Mouse (Mus musculus) MEL (cell line): ENCODE results near the gene Gpr146. TPM values are rescaled to one million over a fixed set of nuclear protein-coding genes. Genes with fewer than 3 reads are reported as not detected.

Experiments
- DNase-seq: peaks from one replicate; pipeline ENCODE4 v3.0.0; 2011; ENCODE audit warnings: low read depth, low spot score
- H3K27ac ChIP-seq: 2 replicates; pipeline ENCODE4 v1.5.1; 2012; ENCODE audit warnings: low read depth, mild to moderate bottlenecking, control low read depth, low read length, moderate library complexity; ENCODE audit not compliant: control insufficient read depth
- H3K27me3 ChIP-seq, 2 experiments: fragments of 150-350 bp in 1 of 2; sonication (generic) in 1 of 2; 2 replicates each; pipeline ENCODE4 v1.6.1; 2012; ENCODE audit warnings: low read length in 2 of 2, mild to moderate bottlenecking in 2 of 2, improper control_type of control experiment in 1 of 2, moderate library complexity in 1 of 2; ENCODE audit not compliant: insufficient read depth in 2 of 2, control insufficient read depth in 1 of 2
- H3K36me3 ChIP-seq, 2 experiments: 2 replicates each; pipeline ENCODE4 v1.6.1; 2012 to 2014; ENCODE audit warnings: low read length in 2 of 2, improper control_type of control experiment in 1 of 2, inconsistent platforms in 1 of 2, mild to moderate bottlenecking in 1 of 2; ENCODE audit not compliant: insufficient read depth in 2 of 2, control insufficient read depth in 1 of 2
- H3K4me1 ChIP-seq, 2 experiments: fragments of 150-350 bp in 1 of 2; sonication (generic) in 1 of 2; 2 replicates each; pipeline ENCODE4 v1.6.1; 2012; ENCODE audit warnings: low read length in 2 of 2, improper control_type of control experiment in 1 of 2, mild to moderate bottlenecking in 1 of 2; ENCODE audit not compliant: insufficient read depth in 2 of 2, control insufficient read depth in 1 of 2
- H3K4me3 ChIP-seq, 2 experiments: fragments of 150-350 bp in 1 of 2; sonication (generic) in 1 of 2; 2 replicates each; pipeline ENCODE4 v1.5.1; 2012; ENCODE audit warnings: low read depth in 2 of 2, low read length in 2 of 2, mild to moderate bottlenecking in 2 of 2, moderate library complexity in 2 of 2, control low read depth in 1 of 2, improper control_type of control experiment in 1 of 2; ENCODE audit not compliant: control insufficient read depth in 1 of 2, insufficient read depth in 1 of 2
- H3K79me2 ChIP-seq: 2 replicates; pipeline ENCODE4 v1.6.1; 2012; ENCODE audit warnings: mild to moderate bottlenecking, low read length, moderate library complexity; ENCODE audit not compliant: control insufficient read depth, poor library complexity, insufficient read depth
- H3K9ac ChIP-seq: 2 replicates; pipeline ENCODE4 v1.6.1; 2012; ENCODE audit warnings: low read depth, mild to moderate bottlenecking, control low read depth, low read length, moderate library complexity; ENCODE audit not compliant: control insufficient read depth, poor library complexity, severe bottlenecking
- H3K9me3 ChIP-seq: fragments of 150-350 bp; sonication (generic); replicated peaks from 2 replicates; pipeline ENCODE4 v1.6.1; 2012; ENCODE audit warnings: mild to moderate bottlenecking, low read length, improper control_type of control experiment, moderate library complexity; ENCODE audit not compliant: insufficient read depth
- CHD1 ChIP-seq: IDR thresholded peaks from 2 replicates; pipeline ENCODE4 v1.6.1; 2012; ENCODE audit warnings: low read depth, mild to moderate bottlenecking, inconsistent platforms, low read length, improper control_type of control experiment
- CTCF ChIP-seq, 3 experiments: IDR thresholded peaks in 2 of 3; conservative IDR thresholded peaks in 1 of 3; 2 replicates each; pipeline ENCODE4 v1.5.1; 2011 to 2012; ENCODE audit warnings: low read length in 3 of 3, low read depth in 2 of 3, mild to moderate bottlenecking in 2 of 3, improper control_type of control experiment in 1 of 3, inconsistent platforms in 1 of 3, mixed read lengths in 1 of 3, moderate library complexity in 1 of 3; ENCODE audit not compliant: control insufficient read depth in 1 of 3, insufficient read depth in 1 of 3, poor library complexity in 1 of 3, severe bottlenecking in 1 of 3
- ETS1 ChIP-seq: IDR thresholded peaks from 2 replicates; pipeline ENCODE4 v1.6.1; 2012; ENCODE audit warnings: low read depth, mild to moderate bottlenecking, inconsistent platforms, low read length, improper control_type of control experiment, moderate library complexity
- HCFC1 ChIP-seq: IDR thresholded peaks from 2 replicates; pipeline ENCODE4 v1.6.1; 2012; ENCODE audit warnings: low read depth, mild to moderate bottlenecking, inconsistent platforms, low read length, improper control_type of control experiment, moderate library complexity
- KAT2A ChIP-seq: conservative IDR thresholded peaks from 2 replicates; pipeline ENCODE4 v1.6.1; 2012; ENCODE audit warnings: low read depth, low read length, improper control_type of control experiment, inconsistent platforms
- NELFE ChIP-seq: IDR thresholded peaks from 2 replicates; pipeline ENCODE4 v1.6.1; 2011; ENCODE audit warnings: low read depth, low read length, improper control_type of control experiment
- NRF1 ChIP-seq: IDR thresholded peaks from 2 replicates; pipeline ENCODE4 v1.6.1; 2014; ENCODE audit warnings: low read depth, mild to moderate bottlenecking, inconsistent platforms, low read length, improper control_type of control experiment, moderate library complexity; ENCODE audit not compliant: poor library complexity, insufficient read depth, severe bottlenecking
- UBTF ChIP-seq: IDR thresholded peaks from 2 replicates; pipeline ENCODE4 v1.6.1; 2012; ENCODE audit warnings: low read depth, mild to moderate bottlenecking, inconsistent platforms, low read length, improper control_type of control experiment, moderate library complexity, borderline replicate concordance; ENCODE audit not compliant: insufficient read depth
- USF1 ChIP-seq: IDR thresholded peaks from 2 replicates; pipeline ENCODE4 v1.6.1; 2014; ENCODE audit warnings: low read depth, mild to moderate bottlenecking, inconsistent platforms, low read length, improper control_type of control experiment, moderate library complexity
- USF2 ChIP-seq, 2 experiments: IDR thresholded peaks; 2 replicates each; pipeline ENCODE4 v1.6.1; 2011 to 2012; ENCODE audit warnings: improper control_type of control experiment in 2 of 2, low read length in 2 of 2, borderline replicate concordance in 1 of 2, inconsistent platforms in 1 of 2, low read depth in 1 of 2, mild to moderate bottlenecking in 1 of 2; ENCODE audit not compliant: insufficient read depth in 1 of 2
- ZNF384 ChIP-seq: IDR thresholded peaks from 2 replicates; pipeline ENCODE4 v1.6.1; 2012; ENCODE audit warnings: low read depth, mild to moderate bottlenecking, inconsistent platforms, low read length, improper control_type of control experiment
- polyA plus RNA-seq, 2 experiments: library from polyadenylated mRNA; stranded (reverse) in 1 of 2; unstranded in 1 of 2; fragments of >175 nt in 1 of 2; fragments of >200 nt in 1 of 2; gene quantifications; 2 replicates each; pipeline versions ENCODE4 v1.2.1 to v1.2.4; 2012; ENCODE audit warnings: low replicate concordance in 2 of 2, low read depth in 1 of 2; ENCODE audit not compliant: insufficient read length in 2 of 2, insufficient read depth in 1 of 2, missing spikeins in 1 of 2
- total RNA-seq: library from RNA; depleted of rRNA; stranded (reverse); fragments of 300-350 nt; gene quantifications from 2 replicates; pipeline ENCODE4 v1.2.3, GENCODE M21; 2012

Gpr146 gene
- total and polyA plus RNA-seq, 3 experiments = 0.92 to 4.5 TPM; not detected in 1

DNA sequence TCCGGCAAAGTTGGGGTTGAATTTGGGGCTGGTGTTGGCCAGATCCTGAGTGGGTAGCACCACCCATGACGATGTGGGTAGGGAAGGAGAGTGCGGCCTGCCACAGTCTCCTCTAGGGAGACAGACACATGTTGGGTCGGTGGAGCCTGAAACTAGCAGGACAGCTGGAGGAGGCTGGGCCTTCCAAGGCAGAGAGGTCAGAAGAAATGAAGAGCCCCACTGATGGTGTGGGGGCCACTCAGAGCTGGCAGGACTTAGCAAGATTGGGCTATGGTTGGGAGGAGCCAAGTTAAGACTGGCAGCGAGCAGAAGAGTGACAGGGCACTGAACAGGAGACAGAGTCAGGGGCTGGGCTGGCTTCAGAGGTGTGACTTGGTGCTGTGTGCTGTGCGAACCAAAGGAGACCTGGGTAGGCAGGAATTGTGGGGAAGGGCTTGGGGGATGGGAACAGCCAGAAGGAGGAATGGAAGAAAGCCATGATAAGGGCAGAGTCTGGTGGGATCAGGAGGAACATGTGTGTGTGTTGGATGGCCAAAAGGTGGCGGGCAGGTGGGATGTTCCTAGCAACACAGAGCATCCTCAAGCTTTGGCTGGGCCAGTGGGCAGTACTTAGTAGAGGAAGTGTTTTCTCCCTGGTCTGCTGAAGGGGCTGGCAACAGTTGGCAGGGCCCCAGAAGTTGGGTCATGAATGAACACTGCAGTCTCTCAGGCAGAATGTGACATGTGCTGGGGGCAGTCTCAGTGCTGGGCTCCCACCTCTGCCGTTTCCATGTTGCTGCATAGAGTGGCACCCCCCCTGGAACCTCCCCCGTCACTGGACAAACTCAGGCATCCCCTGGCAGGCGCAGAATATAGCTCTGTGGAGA is 10.1 kb downstream of the Gpr146 start:
- Histone ChIP-seq H3K27ac (peak overlapping the region; percentile 91), H3K9me3 (no peaks in the 10 kb centered on the region), H3K4me1 (peaks cover 30 to 51% of the 10 kb centered on the region in 2 experiments), H3K9ac (peak overlapping the region; percentile 35), H3K27me3 (no peaks in the 10 kb centered on the region), H3K79me2 (peaks cover 12% of the 10 kb centered on the region), H3K4me3 (no peak overlapping the region), H3K36me3 (peaks cover 0 to 39% of the 10 kb centered on the region in 2 experiments; a peak in 2 of 4 replicates)
- TF ChIP-seq USF1 = no peak
- no peak for TF ChIP-seq KAT2A
- TF ChIP-seq UBTF = no peak
- TF ChIP-seq ETS1 = no peak
- TF ChIP-seq USF2 (IDR thresholded peaks at IDR 0.05; ENCODE audit: borderline replicate concordance in 1 of 2, insufficient read depth in 1 of 2, low read depth in 1 of 2, low read length in 2 of 2) = no peak
- no peak for TF ChIP-seq CTCF (IDR thresholded peaks at IDR 0.05 in 2 of 3, conservative IDR thresholded peaks at IDR 0.05 in 1 of 3; ENCODE audit: control insufficient read depth in 1 of 3, insufficient read depth in 1 of 3, low read depth in 2 of 3, low read length in 3 of 3, poor library complexity in 1 of 3, severe bottlenecking in 1 of 3)
- no peak for TF ChIP-seq ZNF384
- TF ChIP-seq NRF1 = no peak
- DNase-seq = peak; percentile 40

- Histone ChIP-seq H3K79me2 (peaks cover 11% of the 10 kb centered on the region), H3K9ac (peak overlapping the region; percentile 35), H3K36me3 (peaks cover 0 to 35% of the 10 kb centered on the region in 2 experiments; a peak in 2 of 4 replicates), H3K27ac (peak overlapping the region; percentile 91), H3K4me3 (no peak overlapping the region), H3K4me1 (peaks cover 27 to 46% of the 10 kb centered on the region in 2 experiments), H3K9me3 (no peaks in the 10 kb centered on the region), H3K27me3 (no peaks in the 10 kb centered on the region)
- TF ChIP-seq HCFC1 = no peak
- no peak for TF ChIP-seq NELFE
- TF ChIP-seq CHD1 = no peak
- DNase-seq = no peak
Measured at GRCm38 (mm10) chr5:139388195-139388570, 10.7 kb downstream of the Gpr146 start.
